Comparison of ENCODE assay signal across 9 mouse cellular contexts in genomic region chr10:128175996-128176755, GRCm38 (mm10). TPM values are rescaled to one million over a fixed set of nuclear protein-coding genes. Genes with fewer than 3 reads are reported as not detected.
DNase-seq lines count a peak whose midpoint lies in the region; ATAC-seq and TF ChIP-seq lines count a peak whose summit lies in the region.
"Had no signal": no experiment of that assay in that cellular context is flagged by ENCODE, and none has a peak within 500 bp of the region (broad histone marks: within the 10 kb centered on the region; RNA-seq: fewer than 3 reads in every experiment).

No protein-coding gene starts in this region.

- no peaks in the 10 kb centered on the region for H3K36me3 ChIP-seq in forebrain, embryonic 11.5 days (ENCODE audit: control insufficient read depth, insufficient read depth, low read length)
- H3K36me3 ChIP-seq in liver, postnatal 0 days (replicated peaks; ENCODE audit: insufficient read depth, low read length), result no peaks in the 10 kb centered on the region
- no peaks in the 10 kb centered on the region for H3K36me3 ChIP-seq in neural tube, embryonic 12.5 days

- peak overlapping the region; percentile 44 for H3K4me3 ChIP-seq in forebrain, embryonic 11.5 days (ENCODE audit: low read depth, low read length)
- H3K4me3 ChIP-seq in liver, postnatal 0 days (ENCODE audit: low read depth, low read length), result peak overlapping the region; percentile 71
- peak overlapping the region; percentile 50 for H3K4me3 ChIP-seq in neural tube, embryonic 12.5 days

- DNase-seq in ES-CJ7 (ENCODE audit: low read depth, low spot score), result peak; percentile 71
- peak; percentile 52 for DNase-seq in c-Kit-positive CD71-negative TER-119-negative erythroid progenitor cells, embryonic 14.5 days (ENCODE audit: low read depth)
- DNase-seq in forebrain, embryonic 11.5 days (ENCODE audit: low spot score), result peak; percentile 85
- peak; percentile 56 to 63 for DNase-seq in heart, postnatal 14 days
- DNase-seq in kidney, postnatal 36 days, result peak; percentile 80 to 82
- DNase-seq in liver, postnatal 0 days, result peak; percentile 78
- peak; percentile 76 for DNase-seq in testis, postnatal 10 days (ENCODE audit: low spot score)

- H3K4me2 ChIP-seq in forebrain, embryonic 11.5 days (ENCODE audit: low read depth, low read length, severe bottlenecking), result peak overlapping the region; percentile 61
- H3K4me2 ChIP-seq in liver, postnatal 0 days (ENCODE audit: low read depth, low read length), result peak overlapping the region; percentile 92
- H3K4me2 ChIP-seq in neural tube, embryonic 12.5 days (replicated peaks), result peak overlapping the region; percentile 64

- peak; percentile 86 for ATAC-seq in forebrain, embryonic 11.5 days (replicated peaks; ENCODE audit: low FRiP score)
- peak; percentile 84 for ATAC-seq in liver, postnatal 0 days
- ATAC-seq in neural tube, embryonic 12.5 days (ENCODE audit: low FRiP score, low read depth), result peak; percentile 85

- H3K27me3 ChIP-seq in forebrain, embryonic 11.5 days (ENCODE audit: control insufficient read depth, insufficient read depth, low read length), result no peaks in the 10 kb centered on the region
- no peaks in the 10 kb centered on the region for H3K27me3 ChIP-seq in liver, postnatal 0 days (ENCODE audit: insufficient read depth, low read length)
- no peaks in the 10 kb centered on the region for H3K27me3 ChIP-seq in neural tube, embryonic 12.5 days (replicated peaks)

- H3K4me1 ChIP-seq in forebrain, embryonic 11.5 days (replicated peaks; ENCODE audit: control insufficient read depth, insufficient read depth, low read length), result no peaks in the 10 kb centered on the region; the same call in 1 of the 2 replicates
- peaks cover 8% of the 10 kb centered on the region; the same call in 1 of the 2 replicates for H3K4me1 ChIP-seq in liver, postnatal 0 days (ENCODE audit: insufficient read depth)
- peaks cover 18% of the 10 kb centered on the region for H3K4me1 ChIP-seq in neural tube, embryonic 12.5 days

- intact Hi-C loops in heart, postnatal 14 days (cut with DNase I), result loop anchor here (2.0 kb wide), 1 partner anchor 23 kb away; no protein-coding TSS in a partner anchor

- no peak for TF ChIP-seq CTCF in liver, postnatal 0 days (IDR thresholded peaks at IDR 0.05; ENCODE audit: low read depth)

- H3K9ac ChIP-seq in forebrain, embryonic 11.5 days (ENCODE audit: low read length), result peak overlapping the region; percentile 68
- H3K9ac ChIP-seq in liver, postnatal 0 days (replicated peaks), result peak overlapping the region; percentile 76
- H3K9ac ChIP-seq in neural tube, embryonic 12.5 days, result peak overlapping the region; percentile 62

- no peak overlapping the region; the same call in 1 of the 2 replicates for H3K27ac ChIP-seq in forebrain, embryonic 11.5 days (ENCODE audit: low read depth, low read length)
- H3K27ac ChIP-seq in liver, postnatal 0 days (ENCODE audit: low read depth), result peak overlapping the region; percentile 75
- 0 out of 2 replicates have a peak overlapping the region, but pooled peaks have one; percentile 32 for H3K27ac ChIP-seq in neural tube, embryonic 12.5 days

- H3K9me3 ChIP-seq in forebrain, embryonic 11.5 days (ENCODE audit: control insufficient read depth, low read length), result no peaks in the 10 kb centered on the region
- no peaks in the 10 kb centered on the region for H3K9me3 ChIP-seq in liver, postnatal 0 days (ENCODE audit: low read length)
- H3K9me3 ChIP-seq in neural tube, embryonic 12.5 days, result no peaks in the 10 kb centered on the region

- TF ChIP-seq EP300 in liver, postnatal 0 days (IDR thresholded peaks at IDR 0.05; ENCODE audit: low read depth), result no peak

- WGBS in forebrain, embryonic 11.5 days, result under 1% methylated on average over 17 of the region's 17 CpGs
- WGBS in liver, postnatal 0 days (ENCODE audit: insufficient replicate concordance), result under 1% methylated on average over 17 of the region's 17 CpGs
- under 1% methylated on average over 17 of the region's 17 CpGs for WGBS in neural tube, embryonic 12.5 days

RNA-seq across cellular contexts. Expression of gene Rbms2, which starts 3.9 kb away (rescaled TPM):
- 21.7 and 22.3 TPM in 2 replicates for polyA plus RNA-seq in forebrain, embryonic 11.5 days (2014; fragmentation: Nextera tagmentation; extraction: Ambion mirVana)
- 10 to 100 TPM; 79.3 to 82.2 TPM for total RNA-seq in heart, postnatal 14 days (2021)
- polyA plus RNA-seq in liver, postnatal 0 days (2015; fragmentation: Nextera tagmentation; extraction: Ambion mirVana), result 4.5 TPM in 2 replicates
- 17.2 and 20.0 TPM in 2 replicates for polyA plus RNA-seq in neural tube, embryonic 12.5 days (2016; fragmentation: Nextera tagmentation; extraction: Ambion mirVana)

RNA-seq across cellular contexts. Expression of gene Gls2, which starts 18.1 kb away (rescaled TPM):
- polyA plus RNA-seq in forebrain, embryonic 11.5 days (2014; fragmentation: Nextera tagmentation; extraction: Ambion mirVana), result 1.3 and 1.7 TPM in 2 replicates
- total RNA-seq in heart, postnatal 14 days (2021), result under 1 TPM; 0.60 to 0.90 TPM
- polyA plus RNA-seq in liver, postnatal 0 days (2015; fragmentation: Nextera tagmentation; extraction: Ambion mirVana), result 48.8 and 67.3 TPM in 2 replicates
- polyA plus RNA-seq in neural tube, embryonic 12.5 days (2016; fragmentation: Nextera tagmentation; extraction: Ambion mirVana), result 1.00 and 1.5 TPM in 2 replicates

RNA-seq across cellular contexts. Expression of gene Spryd4, which starts 35.4 kb away (rescaled TPM):
- polyA plus RNA-seq in forebrain, embryonic 11.5 days (2014; fragmentation: Nextera tagmentation; extraction: Ambion mirVana), result 23.1 and 26.7 TPM in 2 replicates
- 10 to 100 TPM; 40.5 to 43.3 TPM for total RNA-seq in heart, postnatal 14 days (2021)
- polyA plus RNA-seq in liver, postnatal 0 days (2015; fragmentation: Nextera tagmentation; extraction: Ambion mirVana), result 54.0 and 61.1 TPM in 2 replicates
- polyA plus RNA-seq in neural tube, embryonic 12.5 days (2016; fragmentation: Nextera tagmentation; extraction: Ambion mirVana), result 21.8 and 21.9 TPM in 2 replicates

RNA-seq across cellular contexts. Expression of gene Mip, which starts 49.5 kb away (rescaled TPM):
- polyA plus RNA-seq in forebrain, embryonic 11.5 days (2014; fragmentation: Nextera tagmentation; extraction: Ambion mirVana), result 0.28 and 0.55 TPM in 2 replicates
- not detected for total RNA-seq in heart, postnatal 14 days (2021)
- polyA plus RNA-seq in liver, postnatal 0 days (2015; fragmentation: Nextera tagmentation; extraction: Ambion mirVana), result not detected in 2 replicates
- not detected in 2 replicates for polyA plus RNA-seq in neural tube, embryonic 12.5 days (2016; fragmentation: Nextera tagmentation; extraction: Ambion mirVana)
- total RNA-seq: layer of hippocampus, postnatal 25 days had no signal

RNA-seq across cellular contexts. Expression of gene Timeless, which starts 55.7 kb away (rescaled TPM):
- 81.7 and 89.7 TPM in 2 replicates for polyA plus RNA-seq in forebrain, embryonic 11.5 days (2014; fragmentation: Nextera tagmentation; extraction: Ambion mirVana)
- total RNA-seq in heart, postnatal 14 days (2021), result 10 to 100 TPM in 1 of 2 experiments, 1 to 10 TPM in 1; 6.6 to 11.1 TPM
- 15.1 and 18.5 TPM in 2 replicates for polyA plus RNA-seq in liver, postnatal 0 days (2015; fragmentation: Nextera tagmentation; extraction: Ambion mirVana)
- polyA plus RNA-seq in neural tube, embryonic 12.5 days (2016; fragmentation: Nextera tagmentation; extraction: Ambion mirVana), result 48.6 and 50.6 TPM in 2 replicates

Comparison
In these comparisons a context has a peak if more than half of its experiments do, and no peak if none do; other contexts are left out.
1. RNA of gene Gls2, which starts 18.1 kb away (polyA plus RNA-seq): 48.8 to 67.3 TPM in liver, postnatal 0 days; 1.3 to 1.7 TPM in forebrain, embryonic 11.5 days and 1.00 to 1.5 TPM in neural tube, embryonic 12.5 days; every median in the first group is over 10 times any median in the second.
2. Peak in every context shown above with its lines, with median percentiles within 50 percentile points of each other: DNase-seq, ATAC-seq, H3K4me2 ChIP-seq, H3K4me3 ChIP-seq and H3K9ac ChIP-seq.